Mouse (Mus musculus): ENCODE measurements around the gene Trappc4.
"Not testable (repeated sequence)": the region's sequence is repeated elsewhere in the genome, so short reads cannot be mapped to it uniquely, and the experiment has no call there.

The Trappc4 gene
- long read RNA-seq, experiment 1, transcript Trappc4-201 (5 exons, 1,220 nt), result major isoform, 73 of 108 reads
- long read RNA-seq, experiment 1, transcript Trappc4-202 (4 exons, 935 nt), result minor isoform, 25 of 108 reads
- long read RNA-seq, experiment 1, partial matches to known transcripts, result 2 of 108 reads
- long read RNA-seq, experiment 1, other reads (novel, unspliced or antisense), result 4 of 108 reads
- long read RNA-seq, experiment 2, transcript Trappc4-201 (5 exons, 1,220 nt), result major isoform, 75 of 103 reads
- long read RNA-seq, experiment 2, transcript Trappc4-202 (4 exons, 935 nt), result minor isoform, 21 of 103 reads
- long read RNA-seq, experiment 2, partial matches to known transcripts, result 0 of 103 reads
- long read RNA-seq, experiment 2, other reads (novel, unspliced or antisense), result 2 of 103 reads

- intact Hi-C loops (cut with DNase I), result no loop called here
Measured at GRCm38 (mm10) chr9:44406906-44407751, at the start of gene Trappc4, which contains the start of gene Rps25. Gene Trappc4, minus strand, starts transcription at chr9:44407600. Gene Rps25, plus strand, starts transcription at chr9:44407139.

GRCm38 (mm10) chr9:44454891-44455220 lies 47.5 kb upstream of the Trappc4 start, which contains the start of gene Upk2:
Gene Upk2, minus strand, starts transcription at chr9:44454976.
- intact Hi-C loops (cut with DNase I), result loop anchor here (1.0 kb wide), 2 partner anchors 47 to 197 kb away; no protein-coding TSS in a partner anchor

GRCm38 (mm10) chr9:44454132-44454890 lies 46.9 kb upstream of the Trappc4 start:
- intact Hi-C loops (cut with DNase I), result loop anchor here (1.0 kb wide), 2 partner anchors 48 to 198 kb away; no protein-coding TSS in a partner anchor

- intact Hi-C loops (cut with DNase I), result no loop called here
Measured at GRCm38 (mm10) chr9:44450387-44450786, 43.0 kb upstream of the Trappc4 start.

- intact Hi-C loops (cut with DNase I), result not testable (repeated sequence)
Measured at GRCm38 (mm10) chr9:44444402-44445025, 37.1 kb upstream of the Trappc4 start.

- intact Hi-C loops (cut with DNase I), result no loop called here
Measured at GRCm38 (mm10) chr9:44440961-44441360, 33.6 kb upstream of the Trappc4 start, which contains the start of gene Foxr1. Gene Foxr1, minus strand, starts transcription at chr9:44441136.

GRCm38 (mm10) chr9:44435747-44436146 lies 28.3 kb upstream of the Trappc4 start:
- intact Hi-C loops (cut with DNase I), result no loop called here

GRCm38 (mm10) chr9:44432577-44433185 lies 25.3 kb upstream of the Trappc4 start:
- intact Hi-C loops (cut with DNase I), result no loop called here

- intact Hi-C loops (cut with DNase I), result no loop called here
Measured at GRCm38 (mm10) chr9:44423576-44423975, 16.2 kb upstream of the Trappc4 start.

GRCm38 (mm10) chr9:44420280-44420898 lies 13.0 kb upstream of the Trappc4 start:
- intact Hi-C loops (cut with DNase I), result no loop called here

GRCm38 (mm10) chr9:44419730-44420129 lies 12.3 kb upstream of the Trappc4 start:
- intact Hi-C loops (cut with DNase I), result not testable (repeated sequence)

- intact Hi-C loops (cut with DNase I), result no loop called here
Measured at GRCm38 (mm10) chr9:44418519-44419385, 11.4 kb upstream of the Trappc4 start, which contains the start of gene Ccdc84. Gene Ccdc84, minus strand, starts transcription at chr9:44418569.

- intact Hi-C loops (cut with DNase I), result no loop called here
Measured at GRCm38 (mm10) chr9:44417892-44418363, 10.5 kb upstream of the Trappc4 start.

GRCm38 (mm10) chr9:44417156-44417891 lies 9.9 kb upstream of the Trappc4 start:
- intact Hi-C loops (cut with DNase I), result no loop called here

- intact Hi-C loops (cut with DNase I), result no loop called here
Measured at GRCm38 (mm10) chr9:44412781-44413180, 5.4 kb upstream of the Trappc4 start.

- intact Hi-C loops (cut with DNase I), result no loop called here
Measured at GRCm38 (mm10) chr9:44412306-44412705, 4.9 kb upstream of the Trappc4 start.

GRCm38 (mm10) chr9:44411601-44412130 lies 4.3 kb upstream of the Trappc4 start:
- intact Hi-C loops (cut with DNase I), result no loop called here
